Mouse (Mus musculus) kidney, adult 2 months (tissue): Measurements from ENCODE around the gene Tmem121. TPM values are rescaled to one million over a fixed set of nuclear protein-coding genes. Genes with fewer than 3 reads are reported as not detected.

Experiments
- DNase-seq: peaks from one replicate; pipeline ENCODE4 v3.0.0; 2021
- H3K27ac ChIP-seq: fragments of 200-500 bp; 2 replicates; pipeline ENCODE4 v1.5.1; 2012; ENCODE audit warnings: low read depth, low read length, control low read depth, inconsistent platforms; ENCODE audit not compliant: insufficient read depth
- H3K27me3 ChIP-seq: fragments of 200-500 bp; replicated peaks from 2 replicates; pipeline ENCODE4 v1.6.1; 2012; ENCODE audit warnings: mild to moderate bottlenecking, moderate library complexity, low read length, inconsistent platforms; ENCODE audit not compliant: control insufficient read depth, insufficient read depth
- H3K36me3 ChIP-seq: fragments of 200-500 bp; 2 replicates; pipeline ENCODE4 v1.6.1; 2012; ENCODE audit warnings: mild to moderate bottlenecking, moderate library complexity, low read length, inconsistent platforms; ENCODE audit not compliant: control insufficient read depth, insufficient read depth
- H3K4me1 ChIP-seq: fragments of 200-500 bp; 2 replicates; pipeline ENCODE4 v1.6.1; 2011; ENCODE audit warnings: low read length; ENCODE audit not compliant: control insufficient read depth, insufficient read depth
- H3K4me3 ChIP-seq: fragments of 200-500 bp; 2 replicates; pipeline ENCODE4 v1.5.1; 2011; ENCODE audit warnings: mild to moderate bottlenecking, low read depth, low read length, control low read depth; ENCODE audit not compliant: insufficient read depth
- CTCF ChIP-seq: fragments of 200-500 bp; conservative IDR thresholded peaks from 2 replicates; pipeline ENCODE4 v1.5.1; 2011; ENCODE audit warnings: low read depth, mild to moderate bottlenecking, control low read depth, low read length, moderate library complexity, mixed read lengths; ENCODE audit not compliant: insufficient read depth, insufficient read length
- POLR2A ChIP-seq: fragments of 200-500 bp; IDR thresholded peaks from one replicate; pipeline ENCODE4 v1.6.1; 2011; ENCODE audit warnings: low read depth, low read length, control low read depth
- WGBS: fragments of 180-500 bp; shearing (Covaris S2); methylation state at CpG from one replicate; pipeline ENCODE4 v1.1.7; 2018; 5-methylcytosine and 5-hydroxymethylcytosine counted together
- polyA plus RNA-seq: library from polyadenylated mRNA; depleted of rRNA; stranded (reverse); fragments of >200 nt; gene quantifications from 2 replicates; pipeline ENCODE4 v1.2.3, GENCODE M21; 2012; rRNA removed

Gene Tmem121
- polyA plus RNA-seq: 0.27 and 0.41 TPM in 2 replicates

DNA sequence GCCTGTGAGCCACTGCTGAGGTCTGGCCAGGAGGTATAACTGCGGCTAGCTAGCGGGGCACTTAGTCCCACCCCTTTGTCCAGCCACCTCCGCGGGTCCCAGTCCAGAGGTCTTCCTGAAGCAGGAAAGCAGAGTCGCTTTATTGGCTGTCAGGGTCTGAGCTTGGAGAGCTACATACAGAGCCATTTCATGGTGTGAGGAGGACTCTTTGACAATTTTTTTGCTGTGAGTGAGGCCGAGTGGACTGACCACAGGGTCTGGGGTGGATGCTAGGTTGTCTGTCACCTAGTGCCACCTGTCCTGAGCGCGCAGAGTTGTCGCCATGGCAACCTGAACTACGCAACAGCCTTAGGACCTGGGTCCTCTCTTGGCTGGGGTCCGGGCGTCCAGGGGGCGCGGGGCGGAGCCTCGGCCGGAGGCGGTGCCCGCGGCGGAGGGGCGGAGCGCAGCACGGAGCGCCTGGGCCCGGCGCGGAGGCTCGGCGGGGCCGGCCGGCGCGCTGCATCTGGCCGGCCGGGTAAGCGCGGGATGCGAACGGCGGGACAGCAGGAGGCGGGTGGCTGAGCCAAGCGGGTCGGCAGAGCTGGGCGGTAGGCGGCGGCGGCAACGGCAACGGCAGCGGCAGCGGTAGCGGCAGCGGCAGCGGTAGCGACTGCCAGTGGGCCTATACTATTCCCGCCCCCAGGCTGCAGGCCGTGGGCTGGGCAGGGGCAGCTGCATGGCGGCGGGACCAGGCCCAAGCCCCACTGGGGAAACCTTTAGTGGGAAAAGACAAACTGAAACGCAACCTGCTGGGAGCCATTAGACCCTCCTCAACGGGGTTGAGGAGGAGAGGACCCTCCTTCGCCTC lies at the start of gene Tmem121:
Gene Tmem121, plus strand, starts transcription at position 489 of the 850 bp plus-strand sequence.
- TF ChIP-seq POLR2A (no peak), CTCF (no peak)
- no peak for DNase-seq
- H3K4me3 ChIP-seq: peak within 1 kb of the TSS; percentile 35; the same call in 1 of the 2 replicates
- H3K4me1 ChIP-seq: no peaks in the 10 kb centered on the region
- H3K36me3 ChIP-seq: no peaks in the 10 kb centered on the region
- WGBS: 3% methylated on average over 63 of the region's 63 CpGs
- H3K27ac ChIP-seq: no peak within 1 kb of the TSS
- H3K27me3 ChIP-seq: no peaks in the 10 kb centered on the region

DNA sequence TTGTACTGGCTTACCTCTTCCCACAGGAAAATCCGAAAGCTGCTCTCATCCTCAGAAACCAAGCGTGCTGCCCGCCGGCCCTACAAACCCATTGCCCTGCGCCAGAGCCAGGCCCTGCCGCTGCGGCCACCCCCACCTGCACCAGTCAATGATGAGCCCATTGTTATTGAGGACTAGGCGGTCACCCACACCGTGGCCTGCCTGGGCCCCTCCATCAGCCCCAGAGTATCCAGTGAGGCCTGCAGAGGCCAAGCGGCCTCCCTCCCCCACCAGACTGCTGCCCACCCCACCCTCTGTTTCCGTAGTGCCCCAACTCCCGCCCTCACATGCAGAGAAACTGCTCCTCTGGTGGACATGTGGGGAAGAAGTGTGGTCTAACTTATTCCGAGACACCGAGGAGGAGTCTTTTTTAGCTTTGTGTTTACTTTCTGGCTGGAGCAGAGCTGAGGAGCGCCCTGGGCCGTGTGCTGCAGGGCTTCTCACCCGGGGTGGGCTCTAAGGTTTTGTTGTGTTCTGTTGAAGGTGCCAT lies 49.2 kb upstream of the Tmem121 start:
- H3K4me1 ChIP-seq: peaks cover 5% of the 10 kb centered on the region
- H3K27me3 ChIP-seq: no peaks in the 10 kb centered on the region
- no peak overlapping the region for H3K27ac ChIP-seq
- DNase-seq: no peak
- TF ChIP-seq CTCF (no peak), POLR2A (no peak)
- no peak overlapping the region for H3K4me3 ChIP-seq
- WGBS: 85% methylated on average over 17 of the region's 17 CpGs
- peaks cover 1% of the 10 kb centered on the region; the same call in 1 of the 2 replicates for H3K36me3 ChIP-seq

DNA sequence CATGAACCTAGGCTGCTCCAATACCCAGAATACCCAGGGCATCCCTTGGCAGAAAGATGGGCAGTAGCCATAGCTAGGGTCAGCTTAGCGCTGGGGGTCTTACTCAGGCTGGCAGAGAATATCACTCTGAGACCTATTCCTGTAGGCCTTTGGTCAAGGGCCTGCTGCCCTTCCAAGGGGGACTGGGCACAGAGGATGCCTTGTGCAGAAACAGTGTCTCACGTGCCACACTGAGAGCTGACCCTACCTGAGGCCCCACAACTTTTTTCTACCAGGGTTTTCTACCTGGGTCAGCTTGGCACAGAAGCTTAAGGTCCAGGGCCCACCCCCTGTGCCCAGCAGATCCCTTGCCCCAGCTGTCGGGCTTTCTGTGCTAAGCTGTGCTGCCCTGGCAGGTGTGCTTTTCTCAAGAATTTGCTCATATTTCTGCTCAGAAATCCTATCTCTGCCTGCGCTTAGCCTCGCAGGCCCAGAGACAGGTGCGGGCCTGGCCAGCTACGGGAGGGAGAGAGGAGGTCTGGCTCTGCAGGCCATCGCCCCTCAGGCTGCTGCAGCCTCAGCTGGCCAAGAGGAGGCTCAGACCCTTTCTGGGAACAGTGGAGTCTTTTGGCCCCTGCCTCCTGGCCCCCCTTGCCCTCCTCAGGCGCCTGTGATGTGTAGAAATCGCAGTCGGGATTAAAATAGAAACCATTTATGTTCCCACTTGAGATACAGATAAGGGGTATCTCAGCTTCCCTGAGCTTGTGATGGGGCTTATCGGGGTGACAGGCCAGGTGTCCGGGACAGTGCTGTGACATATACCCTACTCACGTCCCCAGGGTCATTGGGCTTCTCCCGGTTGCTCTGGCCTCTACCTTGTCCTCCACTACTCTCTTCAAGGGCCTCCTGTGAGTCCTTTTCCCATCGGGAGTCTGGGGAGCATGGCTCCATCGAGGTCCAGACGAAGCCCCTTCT lies 48.2 kb upstream of the Tmem121 start:
- H3K27me3 ChIP-seq: no peaks in the 10 kb centered on the region
- H3K36me3 ChIP-seq: peaks cover 1% of the 10 kb centered on the region; the same call in 1 of the 2 replicates
- 92% methylated on average over 18 of the region's 18 CpGs for WGBS
- peaks cover 5% of the 10 kb centered on the region for H3K4me1 ChIP-seq
- no peak overlapping the region for H3K4me3 ChIP-seq
- TF ChIP-seq POLR2A (no peak), CTCF (no peak)
- DNase-seq: no peak
- no peak overlapping the region for H3K27ac ChIP-seq

DNA sequence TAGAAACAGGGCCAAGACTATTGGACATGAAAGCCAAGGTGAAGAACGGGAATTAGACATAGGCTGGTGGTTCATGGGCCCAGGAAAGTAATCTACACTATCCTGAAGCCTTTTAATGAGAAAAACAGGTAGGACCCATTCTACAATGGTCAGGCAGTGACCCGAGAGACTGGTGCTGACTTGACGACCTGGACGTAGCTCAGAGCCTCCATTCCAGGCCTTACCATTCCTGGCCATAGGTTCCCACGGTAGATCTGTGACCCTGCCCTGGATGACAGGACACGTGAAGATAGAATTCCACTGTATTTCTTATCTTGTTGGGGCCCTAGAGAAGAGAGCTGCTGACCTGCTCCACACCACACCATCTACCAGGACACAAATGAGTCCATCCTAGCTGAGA lies 47.4 kb upstream of the Tmem121 start:
- Histone ChIP-seq H3K36me3 (peaks cover 1% of the 10 kb centered on the region; the same call in 1 of the 2 replicates), H3K27ac (no peak overlapping the region), H3K4me1 (peaks cover 5% of the 10 kb centered on the region), H3K27me3 (no peaks in the 10 kb centered on the region), H3K4me3 (no peak overlapping the region)
- WGBS: 69% methylated on average over 6 of the region's 6 CpGs
- no peak for DNase-seq
- TF ChIP-seq POLR2A (no peak), CTCF (no peak)

DNA sequence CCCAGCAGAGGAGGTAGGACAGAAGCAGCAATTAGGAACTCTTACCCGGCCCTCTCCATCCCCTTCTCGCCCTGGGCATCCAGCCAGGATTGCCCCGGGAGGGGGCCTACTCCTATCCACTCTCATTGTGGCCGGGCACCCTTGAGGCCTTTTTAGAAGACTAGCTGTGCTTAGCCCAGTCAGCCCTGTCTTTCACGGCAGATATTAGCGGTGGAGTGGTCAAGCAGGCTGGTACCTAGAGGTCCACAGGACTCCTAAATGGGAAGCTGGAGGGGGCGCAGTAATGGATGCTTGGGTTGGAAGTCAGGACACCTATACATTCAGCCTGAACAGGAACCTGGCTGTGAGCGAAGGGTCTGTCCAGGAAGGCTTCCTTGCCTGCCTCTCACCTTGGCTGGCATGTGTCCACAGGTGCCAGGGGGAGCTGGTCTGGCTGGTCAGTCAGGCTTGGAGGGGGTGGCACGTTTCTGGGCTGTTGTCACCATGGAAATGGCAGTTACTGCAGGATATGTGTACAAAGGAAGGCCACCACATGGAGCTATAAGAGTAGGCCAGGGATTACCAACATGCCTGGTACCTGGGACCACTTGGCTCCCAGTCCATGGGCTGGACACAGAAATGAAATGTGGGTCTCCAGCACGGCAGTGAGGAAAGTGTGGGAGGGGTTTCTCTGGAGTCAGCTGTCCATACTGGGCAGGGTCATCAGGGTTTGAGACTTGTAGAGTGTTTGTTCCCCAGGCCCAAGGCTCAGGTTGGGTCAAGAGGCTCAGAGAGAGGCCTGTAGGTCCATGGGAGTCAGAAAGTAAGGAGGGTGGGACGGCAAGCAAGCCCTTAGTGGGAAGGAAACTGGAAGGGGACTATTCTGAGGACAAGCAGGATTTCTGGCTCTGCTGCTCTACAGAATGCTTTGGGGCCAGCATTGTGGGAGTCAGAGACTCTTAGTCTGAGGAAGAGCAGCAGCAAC lies 46.5 kb upstream of the Tmem121 start:
- no peaks in the 10 kb centered on the region for H3K27me3 ChIP-seq
- 46% methylated on average over 11 of the region's 11 CpGs for WGBS
- peak overlapping the region; percentile 53 for H3K27ac ChIP-seq
- H3K36me3 ChIP-seq: peaks cover 1% of the 10 kb centered on the region; the same call in 1 of the 2 replicates
- DNase-seq: peak; percentile 69
- TF ChIP-seq POLR2A (no peak), CTCF (no peak)
- peaks cover 5% of the 10 kb centered on the region for H3K4me1 ChIP-seq
- no peak overlapping the region for H3K4me3 ChIP-seq

GRCm38 (mm10) chr12:113139908-113140615 lies 45.7 kb upstream of the Tmem121 start, which contains the start of gene Crip2:
Crip2 (plus strand) TSS chr12:113140236.
- peak; percentile 79 for TF ChIP-seq POLR2A
- no peak for TF ChIP-seq CTCF
- DNase-seq: peak; percentile 93

More at GRCm38 (mm10) chr12:113139908-113140615, 45.7 kb upstream of the Tmem121 start, which contains the start of gene Crip2:
- Histone ChIP-seq H3K27ac (peak within 1 kb of the TSS; percentile 69), H3K4me3 (peak within 1 kb of the TSS; percentile 72), H3K4me1 (peaks cover 5% of the 10 kb centered on the region), H3K27me3 (no peaks in the 10 kb centered on the region), H3K36me3 (no peaks in the 10 kb centered on the region)
- 1% methylated on average over 68 of the region's 68 CpGs for WGBS
